In genomic region chr7:134570176-134570810, GRCm38 (mm10) we compare ENCODE assay signal across 14 mouse cellular contexts.
DNase-seq lines count a peak whose midpoint lies in the region; ATAC-seq and TF ChIP-seq lines count a peak whose summit lies in the region.
"Had no signal": no experiment of that assay in that cellular context is flagged by ENCODE, and none has a peak within 500 bp of the region (broad histone marks: within the 10 kb centered on the region; RNA-seq: fewer than 3 reads in every experiment).

No protein-coding gene starts in this region.

- H3K36me3 ChIP-seq in embryonic facial prominence, embryonic 14.5 days (ENCODE audit: control insufficient read depth, insufficient read depth, low read length) = no peaks in the 10 kb centered on the region
- no peaks in the 10 kb centered on the region for H3K36me3 ChIP-seq in embryonic facial prominence, embryonic 10.5 days (replicated peaks)
- H3K36me3 ChIP-seq in kidney, postnatal 0 days (ENCODE audit: insufficient read depth, low read length) = no peaks in the 10 kb centered on the region
- no peaks in the 10 kb centered on the region for H3K36me3 ChIP-seq in kidney, embryonic 14.5 days (ENCODE audit: control insufficient read depth, insufficient read depth, low read length)
- H3K36me3 ChIP-seq in heart, embryonic 13.5 days = no peaks in the 10 kb centered on the region
- H3K36me3 ChIP-seq: neural tube, embryonic 12.5 days had no signal

- no peak overlapping the region for H3K4me3 ChIP-seq in embryonic facial prominence, embryonic 14.5 days (ENCODE audit: low read depth, low read length)
- no peak overlapping the region for H3K4me3 ChIP-seq in embryonic facial prominence, embryonic 10.5 days
- no peak overlapping the region for H3K4me3 ChIP-seq in kidney, postnatal 0 days (replicated peaks; ENCODE audit: low read depth, low read length)
- no peak overlapping the region for H3K4me3 ChIP-seq in kidney, embryonic 14.5 days (ENCODE audit: low read length)
- no peak overlapping the region for H3K4me3 ChIP-seq in heart, embryonic 13.5 days
- H3K4me3 ChIP-seq: neural tube, embryonic 12.5 days had no signal

- H3K9ac ChIP-seq in embryonic facial prominence, embryonic 14.5 days (ENCODE audit: low read depth, low read length) = no peak overlapping the region
- H3K9ac ChIP-seq in kidney, postnatal 0 days (ENCODE audit: low read depth, low read length) = no peak overlapping the region
- no peak overlapping the region for H3K9ac ChIP-seq in kidney, embryonic 14.5 days (ENCODE audit: low read depth, low read length)
- no peak overlapping the region for H3K9ac ChIP-seq in heart, embryonic 13.5 days
- H3K9ac ChIP-seq: neural tube, embryonic 12.5 days had no signal

- no peaks in the 10 kb centered on the region for H3K9me3 ChIP-seq in embryonic facial prominence, embryonic 14.5 days (ENCODE audit: control insufficient read depth, low read length)
- H3K9me3 ChIP-seq in embryonic facial prominence, embryonic 10.5 days = no peaks in the 10 kb centered on the region
- H3K9me3 ChIP-seq in kidney, postnatal 0 days (replicated peaks; ENCODE audit: low read length) = no peaks in the 10 kb centered on the region
- no peaks in the 10 kb centered on the region for H3K9me3 ChIP-seq in kidney, embryonic 14.5 days (ENCODE audit: control insufficient read depth, low read length)
- H3K9me3 ChIP-seq in heart, embryonic 13.5 days = peaks cover 3% of the 10 kb centered on the region; the same call in 1 of the 2 replicates

- no peak overlapping the region for H3K4me2 ChIP-seq in embryonic facial prominence, embryonic 14.5 days (ENCODE audit: low read depth, low read length)
- no peak overlapping the region for H3K4me2 ChIP-seq in kidney, postnatal 0 days (ENCODE audit: low read length)
- no peak overlapping the region for H3K4me2 ChIP-seq in kidney, embryonic 14.5 days (replicated peaks; ENCODE audit: low read depth, low read length)
- H3K4me2 ChIP-seq in heart, embryonic 13.5 days = no peak overlapping the region
- H3K4me2 ChIP-seq: liver, embryonic 11.5 days; neural tube, embryonic 12.5 days had no signal

- no peaks in the 10 kb centered on the region for H3K4me1 ChIP-seq in embryonic facial prominence, embryonic 14.5 days (ENCODE audit: control insufficient read depth, insufficient read depth, low read length)
- no peaks in the 10 kb centered on the region for H3K4me1 ChIP-seq in embryonic facial prominence, embryonic 10.5 days
- no peaks in the 10 kb centered on the region for H3K4me1 ChIP-seq in kidney, postnatal 0 days (replicated peaks; ENCODE audit: insufficient read depth, low read length)
- H3K4me1 ChIP-seq in kidney, embryonic 14.5 days (ENCODE audit: control insufficient read depth, insufficient read depth, low read length) = no peaks in the 10 kb centered on the region
- peaks cover 14% of the 10 kb centered on the region; the same call in 1 of the 2 replicates for H3K4me1 ChIP-seq in heart, embryonic 13.5 days
- H3K4me1 ChIP-seq: neural tube, embryonic 12.5 days had no signal

- ATAC-seq in embryonic facial prominence, embryonic 14.5 days (ENCODE audit: low read depth) = peak; percentile 9; the same call in 1 of the 2 replicates
- ATAC-seq in kidney, postnatal 0 days (replicated peaks; ENCODE audit: low FRiP score, low read depth) = no peak
- ATAC-seq in kidney, embryonic 14.5 days (ENCODE audit: low FRiP score, low TSS enrichment) = no peak
- no peak for ATAC-seq in heart, embryonic 13.5 days (ENCODE audit: extremely low read depth, insufficient number of reproducible peaks, low FRiP score, low TSS enrichment)

- 63% methylated on average over 5 of the region's 5 CpGs for WGBS in embryonic facial prominence, embryonic 14.5 days
- WGBS in embryonic facial prominence, embryonic 10.5 days = 90% methylated on average over 5 of the region's 5 CpGs
- WGBS in kidney, postnatal 0 days = 69% methylated on average over 5 of the region's 5 CpGs
- WGBS in kidney, embryonic 14.5 days = 82% methylated on average over 5 of the region's 5 CpGs
- 49% methylated on average over 5 of the region's 5 CpGs for WGBS in heart, embryonic 13.5 days

- no peak overlapping the region for H3K27ac ChIP-seq in embryonic facial prominence, embryonic 14.5 days (replicated peaks; ENCODE audit: low read depth, low read length)
- H3K27ac ChIP-seq in embryonic facial prominence, embryonic 10.5 days (replicated peaks) = no peak overlapping the region
- H3K27ac ChIP-seq in kidney, postnatal 0 days = no peak overlapping the region
- no peak overlapping the region for H3K27ac ChIP-seq in kidney, embryonic 14.5 days (ENCODE audit: low read depth, low read length)
- H3K27ac ChIP-seq in heart, embryonic 13.5 days (replicated peaks) = peak overlapping the region; percentile 40
- H3K27ac ChIP-seq: neural tube, embryonic 12.5 days had no signal

- DNase-seq in embryonic facial prominence, embryonic 14.5 days (ENCODE audit: low spot score) = peak; percentile 66
- DNase-seq in embryonic facial prominence, embryonic 10.5 days (ENCODE audit: low spot score) = no peak
- peak; percentile 63 for DNase-seq in kidney, postnatal 0 days (ENCODE audit: low spot score)
- DNase-seq in kidney, postnatal 25 days = peak; percentile 6 to 39
- no peak for DNase-seq in liver
- DNase-seq in spleen, adult 12 weeks (ENCODE audit: low spot score) = no peak
- DNase-seq: cerebellum, adult 9-11 months; gastrocnemius, postnatal 25 days; layer of hippocampus, adult 9-11 months; right cerebral cortex, postnatal 14 days had no signal

- no peak for TF ChIP-seq CTCF in kidney, postnatal 0 days (IDR thresholded peaks at IDR 0.05; ENCODE audit: low read depth)

- H3K27me3 ChIP-seq in embryonic facial prominence, embryonic 14.5 days (replicated peaks; ENCODE audit: control insufficient read depth, insufficient read depth, low read length) = no peaks in the 10 kb centered on the region
- no peaks in the 10 kb centered on the region for H3K27me3 ChIP-seq in embryonic facial prominence, embryonic 10.5 days (replicated peaks; ENCODE audit: low read depth, poor library complexity, severe bottlenecking)
- H3K27me3 ChIP-seq in kidney, postnatal 0 days (ENCODE audit: insufficient read depth, low read length) = no peaks in the 10 kb centered on the region
- H3K27me3 ChIP-seq in kidney, embryonic 14.5 days (ENCODE audit: control insufficient read depth, insufficient read depth, low read length) = no peaks in the 10 kb centered on the region
- H3K27me3 ChIP-seq in heart, embryonic 13.5 days (replicated peaks) = no peaks in the 10 kb centered on the region
- H3K27me3 ChIP-seq: neural tube, embryonic 12.5 days had no signal

Comparison
In these comparisons a context has a peak if more than half of its experiments do, and no peak if none do; other contexts are left out.
1. DNase-seq: peak in embryonic facial prominence, embryonic 14.5 days (single experiment), kidney, postnatal 0 days (single experiment) and kidney, postnatal 25 days (2 of 2); none in embryonic facial prominence, embryonic 10.5 days (single experiment), liver (single experiment) and spleen, adult 12 weeks (single experiment).